Mouse (Mus musculus): ENCODE measurements around the gene Slc25a18. TPM values are rescaled to one million over a fixed set of nuclear protein-coding genes. Genes with fewer than 3 reads are reported as not detected.

Gene Slc25a18
- polyA plus RNA-seq (2014; fragmentation: Nextera tagmentation; extraction: Ambion mirVana), result 0.16 TPM in 1 of 2 replicates, not detected in the other

DNA sequence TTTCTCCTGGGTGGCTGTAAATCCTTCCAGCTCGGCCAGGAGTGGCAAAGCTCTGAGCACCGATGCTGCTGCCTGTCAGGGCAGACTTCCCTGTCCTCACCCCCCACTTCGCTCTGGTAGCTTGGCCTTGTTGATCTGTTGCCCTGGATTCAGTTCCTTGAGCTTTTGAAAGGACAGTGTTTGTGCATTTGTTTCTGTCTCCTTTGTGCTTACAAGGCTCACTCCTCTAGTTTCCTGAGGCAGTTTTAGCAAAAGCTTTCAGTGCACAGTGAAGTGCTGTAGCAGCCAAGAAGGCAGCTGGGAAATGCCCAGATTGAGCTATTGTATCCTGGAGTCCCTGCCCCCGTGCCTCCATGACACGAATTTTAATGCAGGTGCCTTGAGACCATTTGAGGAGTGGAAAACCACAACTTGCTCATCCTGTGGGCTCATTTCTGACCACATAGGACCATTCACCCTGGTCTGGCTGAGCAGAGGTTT lies at the start of gene Slc25a18:
Gene Slc25a18 (plus strand): TSS at position 430 of the 480 bp plus-strand sequence.
- no peaks in the 10 kb centered on the region for H3K9me3 ChIP-seq (ENCODE audit: control insufficient read depth, low read length)
- H3K4me1 ChIP-seq (ENCODE audit: control insufficient read depth, insufficient read depth, low read length), result no peaks in the 10 kb centered on the region
- no peaks in the 10 kb centered on the region for H3K27me3 ChIP-seq (ENCODE audit: control insufficient read depth, insufficient read depth, low read length)
- no peak within 1 kb of the TSS for H3K4me2 ChIP-seq (replicated peaks; ENCODE audit: low read depth, low read length)
- H3K36me3 ChIP-seq (ENCODE audit: control insufficient read depth, insufficient read depth, low read length), result no peaks in the 10 kb centered on the region
- H3K4me3 ChIP-seq (ENCODE audit: low read length), result no peak within 1 kb of the TSS
- H3K27ac ChIP-seq (ENCODE audit: low read depth, low read length), result no peak within 1 kb of the TSS
- no peak within 1 kb of the TSS for H3K9ac ChIP-seq (ENCODE audit: low read depth, low read length)
- no peak for ATAC-seq (ENCODE audit: low FRiP score, low TSS enrichment)
- WGBS, result 66% methylated on average over 5 of the region's 5 CpGs

DNA sequence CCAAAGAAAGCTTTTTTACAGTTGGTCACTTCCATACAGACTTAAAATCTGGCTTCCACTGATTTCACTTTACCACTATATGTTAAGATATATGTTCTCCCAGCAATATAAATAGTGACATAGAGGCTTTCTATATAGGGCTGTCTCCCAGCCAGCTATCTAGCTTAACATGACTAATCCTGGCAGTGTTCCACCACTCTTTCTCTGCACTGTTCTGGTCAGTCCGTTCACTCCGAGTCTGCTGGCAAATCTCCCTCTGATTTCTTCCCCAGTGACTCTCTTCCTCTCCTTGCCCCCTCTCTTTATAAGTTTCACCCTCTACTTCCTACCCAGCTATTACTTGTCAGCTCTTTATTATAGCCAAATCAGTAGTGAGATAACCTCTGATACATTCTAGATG lies 47.4 kb upstream of the Slc25a18 start:
- H3K4me3 ChIP-seq (ENCODE audit: low read length), result no peak overlapping the region
- no peaks in the 10 kb centered on the region for H3K4me1 ChIP-seq (ENCODE audit: control insufficient read depth, insufficient read depth, low read length)
- ATAC-seq (ENCODE audit: low FRiP score, low TSS enrichment), result no peak
- no peaks in the 10 kb centered on the region for H3K36me3 ChIP-seq (ENCODE audit: control insufficient read depth, insufficient read depth, low read length)
- no peak overlapping the region for H3K4me2 ChIP-seq (replicated peaks; ENCODE audit: low read depth, low read length)
- 67% methylated on average over 2 of the region's 2 CpGs for WGBS
- H3K9me3 ChIP-seq (ENCODE audit: control insufficient read depth, low read length), result no peaks in the 10 kb centered on the region
- no peak overlapping the region for H3K27ac ChIP-seq (ENCODE audit: low read depth, low read length)
- no peak overlapping the region for H3K9ac ChIP-seq (ENCODE audit: low read depth, low read length)
- no peaks in the 10 kb centered on the region for H3K27me3 ChIP-seq (ENCODE audit: control insufficient read depth, insufficient read depth, low read length)

DNA sequence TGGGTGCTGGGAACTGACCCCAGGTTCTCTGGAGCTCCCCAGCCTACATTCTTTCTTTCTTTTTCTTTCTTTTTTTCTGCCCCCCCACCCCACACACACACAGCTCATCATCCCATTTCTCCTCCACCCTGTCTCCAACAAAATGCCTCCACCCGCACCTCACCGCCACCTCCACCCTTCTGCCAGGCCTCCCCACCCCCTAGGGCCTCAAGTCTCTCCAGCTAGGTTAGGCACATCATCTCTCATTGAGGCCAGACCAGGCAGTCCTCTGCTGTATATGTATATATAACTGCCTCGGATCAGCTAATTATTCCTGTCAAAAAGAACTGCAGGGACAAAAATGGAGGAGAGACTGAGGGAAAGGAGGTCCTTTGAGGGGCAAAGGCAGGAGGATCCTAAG lies 37.4 kb upstream of the Slc25a18 start:
- H3K4me2 ChIP-seq (replicated peaks; ENCODE audit: low read depth, low read length), result no peak overlapping the region
- H3K27me3 ChIP-seq (ENCODE audit: control insufficient read depth, insufficient read depth, low read length), result no peaks in the 10 kb centered on the region
- 76% methylated on average over 3 of the region's 3 CpGs for WGBS
- H3K9me3 ChIP-seq (ENCODE audit: control insufficient read depth, low read length), result no peaks in the 10 kb centered on the region
- no peaks in the 10 kb centered on the region for H3K4me1 ChIP-seq (ENCODE audit: control insufficient read depth, insufficient read depth, low read length)
- peaks cover 6% of the 10 kb centered on the region; the same call in 1 of the 2 replicates for H3K36me3 ChIP-seq (ENCODE audit: control insufficient read depth, insufficient read depth, low read length)
- no peak for ATAC-seq (ENCODE audit: low FRiP score, low TSS enrichment)
- H3K9ac ChIP-seq (ENCODE audit: low read depth, low read length), result no peak overlapping the region
- H3K4me3 ChIP-seq (ENCODE audit: low read length), result no peak overlapping the region
- H3K27ac ChIP-seq (ENCODE audit: low read depth, low read length), result no peak overlapping the region

DNA sequence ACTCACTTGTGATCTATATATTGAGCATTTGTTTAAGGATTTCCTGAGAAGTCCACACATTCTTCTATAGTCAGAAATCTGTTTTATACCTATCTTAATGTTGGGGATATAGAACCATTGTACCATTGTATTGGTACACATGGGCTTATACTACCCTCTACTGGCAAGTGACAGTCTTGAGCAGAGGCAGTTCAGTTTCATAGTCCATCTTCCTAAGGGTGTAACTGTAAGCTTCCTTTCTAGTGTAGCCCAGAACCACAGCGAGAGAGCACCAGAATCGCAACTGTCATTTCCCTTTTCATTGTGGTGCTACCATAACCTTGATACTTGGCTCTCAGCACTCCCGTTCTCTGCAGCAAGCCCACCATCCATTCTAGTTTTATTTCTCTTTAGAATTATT lies 36.8 kb upstream of the Slc25a18 start:
- H3K27me3 ChIP-seq (ENCODE audit: control insufficient read depth, insufficient read depth, low read length), result no peaks in the 10 kb centered on the region
- no peak overlapping the region for H3K27ac ChIP-seq (ENCODE audit: low read depth, low read length)
- H3K9me3 ChIP-seq (ENCODE audit: control insufficient read depth, low read length), result no peaks in the 10 kb centered on the region
- no peak overlapping the region for H3K9ac ChIP-seq (ENCODE audit: low read depth, low read length)
- ATAC-seq (ENCODE audit: low FRiP score, low TSS enrichment), result peak; percentile 68; the same call in 1 of the 2 replicates
- H3K4me2 ChIP-seq (replicated peaks; ENCODE audit: low read depth, low read length), result no peak overlapping the region
- no peak overlapping the region for H3K4me3 ChIP-seq (ENCODE audit: low read length)
- WGBS, result 72% methylated on average over 3 of the region's 3 CpGs
- no peaks in the 10 kb centered on the region for H3K4me1 ChIP-seq (ENCODE audit: control insufficient read depth, insufficient read depth, low read length)
- H3K36me3 ChIP-seq (ENCODE audit: control insufficient read depth, insufficient read depth, low read length), result peaks cover 6% of the 10 kb centered on the region; the same call in 1 of the 2 replicates

DNA sequence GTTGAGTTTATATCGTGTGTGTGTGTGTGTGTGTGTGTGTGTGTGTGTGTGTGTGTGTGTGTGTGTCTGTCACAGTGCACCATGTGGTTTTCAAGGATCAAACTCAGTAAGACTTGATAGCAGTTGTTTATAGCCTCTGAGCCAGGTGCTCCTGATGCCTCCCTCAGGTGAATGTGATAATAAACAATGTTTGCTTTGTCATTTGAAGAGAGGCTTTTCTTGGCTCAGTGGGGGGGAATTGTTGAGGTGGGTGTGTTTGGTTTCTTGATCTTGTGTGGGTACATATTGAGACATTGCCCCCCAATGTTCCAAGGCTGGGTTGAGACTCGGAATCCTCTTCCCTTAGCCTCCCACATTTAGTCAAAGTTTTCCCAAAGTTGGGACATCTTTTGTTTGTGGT lies 30.2 kb upstream of the Slc25a18 start:
- Histone ChIP-seq H3K27me3 (ENCODE audit: control insufficient read depth, insufficient read depth, low read length) (no peaks in the 10 kb centered on the region), H3K9ac (ENCODE audit: low read depth, low read length) (no peak overlapping the region), H3K4me2 (replicated peaks; ENCODE audit: low read depth, low read length) (no peak overlapping the region), H3K4me3 (ENCODE audit: low read length) (no peak overlapping the region), H3K4me1 (ENCODE audit: control insufficient read depth, insufficient read depth, low read length) (no peaks in the 10 kb centered on the region), H3K27ac (ENCODE audit: low read depth, low read length) (no peak overlapping the region), H3K36me3 (ENCODE audit: control insufficient read depth, insufficient read depth, low read length) (no peaks in the 10 kb centered on the region), H3K9me3 (ENCODE audit: control insufficient read depth, low read length) (no peaks in the 10 kb centered on the region)
- 93% methylated on average over 2 of the region's 2 CpGs for WGBS
- no peak for ATAC-seq (ENCODE audit: low FRiP score, low TSS enrichment)

DNA sequence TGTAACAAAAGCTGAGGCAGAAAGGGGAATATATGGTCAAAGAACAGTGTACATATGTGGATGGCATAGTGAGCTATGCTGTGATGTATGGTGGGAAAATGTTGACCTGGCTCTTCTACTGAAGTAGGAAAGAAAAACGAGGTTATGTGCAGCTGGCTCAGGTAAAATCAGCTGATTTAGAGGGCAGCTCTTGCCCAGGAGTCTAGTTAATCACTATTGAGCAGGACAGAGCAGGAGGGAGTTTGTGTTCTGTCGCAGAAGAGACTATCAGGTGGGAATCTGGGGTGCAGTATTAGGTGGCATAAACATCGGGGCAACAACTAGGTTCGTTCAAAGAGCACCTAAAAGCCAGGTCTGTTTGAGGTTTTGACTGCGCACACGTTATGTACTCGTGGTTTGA lies 29.1 kb upstream of the Slc25a18 start:
- H3K9me3 ChIP-seq (ENCODE audit: control insufficient read depth, low read length), result no peaks in the 10 kb centered on the region
- no peak overlapping the region for H3K9ac ChIP-seq (ENCODE audit: low read depth, low read length)
- no peaks in the 10 kb centered on the region for H3K4me1 ChIP-seq (ENCODE audit: control insufficient read depth, insufficient read depth, low read length)
- no peaks in the 10 kb centered on the region for H3K36me3 ChIP-seq (ENCODE audit: control insufficient read depth, insufficient read depth, low read length)
- no peak overlapping the region for H3K4me3 ChIP-seq (ENCODE audit: low read length)
- H3K27me3 ChIP-seq (ENCODE audit: control insufficient read depth, insufficient read depth, low read length), result no peaks in the 10 kb centered on the region
- 88% methylated on average over 7 of the region's 7 CpGs for WGBS
- no peak overlapping the region for H3K27ac ChIP-seq (ENCODE audit: low read depth, low read length)
- no peak overlapping the region for H3K4me2 ChIP-seq (replicated peaks; ENCODE audit: low read depth, low read length)
- ATAC-seq (ENCODE audit: low FRiP score, low TSS enrichment), result no peak

DNA sequence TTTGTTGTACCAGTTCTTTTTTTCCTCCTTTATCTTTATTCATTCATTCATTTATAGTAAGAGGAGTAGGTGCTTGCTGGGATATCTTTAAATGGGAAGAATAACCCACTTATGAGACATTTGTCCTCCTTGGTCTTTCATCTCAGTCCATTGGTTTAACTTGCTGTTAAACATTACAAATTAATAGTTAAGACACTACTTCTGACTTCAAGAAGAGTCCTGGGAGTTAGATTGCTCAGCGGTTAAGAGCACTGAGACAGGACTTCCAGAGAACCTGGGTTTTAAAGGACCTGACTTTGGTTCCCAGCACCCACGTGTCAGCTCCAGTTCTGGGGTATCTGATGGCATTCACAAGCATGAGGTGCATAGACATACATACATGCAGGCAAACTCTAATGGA lies 27.0 kb upstream of the Slc25a18 start:
- Histone ChIP-seq H3K27me3 (ENCODE audit: control insufficient read depth, insufficient read depth, low read length) (no peaks in the 10 kb centered on the region), H3K4me3 (ENCODE audit: low read length) (no peak overlapping the region), H3K36me3 (ENCODE audit: control insufficient read depth, insufficient read depth, low read length) (no peaks in the 10 kb centered on the region), H3K9me3 (ENCODE audit: control insufficient read depth, low read length) (no peaks in the 10 kb centered on the region), H3K27ac (ENCODE audit: low read depth, low read length) (no peak overlapping the region), H3K4me1 (ENCODE audit: control insufficient read depth, insufficient read depth, low read length) (no peaks in the 10 kb centered on the region), H3K4me2 (replicated peaks; ENCODE audit: low read depth, low read length) (no peak overlapping the region), H3K9ac (ENCODE audit: low read depth, low read length) (no peak overlapping the region)
- no peak for ATAC-seq (ENCODE audit: low FRiP score, low TSS enrichment)
- WGBS, result 85% methylated on average over 2 of the region's 2 CpGs

DNA sequence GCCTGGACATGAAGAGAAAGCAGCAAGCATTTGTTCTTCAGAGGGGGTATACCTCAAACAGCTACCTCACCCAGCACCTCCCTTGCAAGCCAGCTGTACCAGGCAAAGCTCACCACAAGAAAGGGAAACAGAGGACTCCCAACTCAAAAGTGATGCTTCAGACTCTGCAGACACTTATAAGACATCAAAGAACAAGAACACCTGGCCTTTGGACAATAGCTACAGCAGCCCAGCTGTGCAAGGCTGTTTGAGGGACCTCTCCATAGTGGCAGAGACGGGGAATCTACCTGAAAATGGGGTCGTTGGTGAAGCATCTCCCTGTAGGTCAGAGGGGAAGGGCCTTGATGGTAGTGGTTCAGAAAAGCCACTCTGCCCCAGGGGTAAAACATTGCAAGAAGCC lies 12.2 kb upstream of the Slc25a18 start:
- H3K4me2 ChIP-seq (replicated peaks; ENCODE audit: low read depth, low read length), result no peak overlapping the region
- no peak overlapping the region for H3K9ac ChIP-seq (ENCODE audit: low read depth, low read length)
- H3K9me3 ChIP-seq (ENCODE audit: control insufficient read depth, low read length), result no peaks in the 10 kb centered on the region
- H3K4me1 ChIP-seq (ENCODE audit: control insufficient read depth, insufficient read depth, low read length), result no peaks in the 10 kb centered on the region
- WGBS, result 91% methylated on average over 2 of the region's 2 CpGs
- H3K27ac ChIP-seq (ENCODE audit: low read depth, low read length), result no peak overlapping the region
- peaks cover 39% of the 10 kb centered on the region for H3K36me3 ChIP-seq (ENCODE audit: control insufficient read depth, insufficient read depth, low read length)
- no peak for ATAC-seq (ENCODE audit: low FRiP score, low TSS enrichment)
- no peaks in the 10 kb centered on the region for H3K27me3 ChIP-seq (ENCODE audit: control insufficient read depth, insufficient read depth, low read length)
- no peak overlapping the region for H3K4me3 ChIP-seq (ENCODE audit: low read length)

DNA sequence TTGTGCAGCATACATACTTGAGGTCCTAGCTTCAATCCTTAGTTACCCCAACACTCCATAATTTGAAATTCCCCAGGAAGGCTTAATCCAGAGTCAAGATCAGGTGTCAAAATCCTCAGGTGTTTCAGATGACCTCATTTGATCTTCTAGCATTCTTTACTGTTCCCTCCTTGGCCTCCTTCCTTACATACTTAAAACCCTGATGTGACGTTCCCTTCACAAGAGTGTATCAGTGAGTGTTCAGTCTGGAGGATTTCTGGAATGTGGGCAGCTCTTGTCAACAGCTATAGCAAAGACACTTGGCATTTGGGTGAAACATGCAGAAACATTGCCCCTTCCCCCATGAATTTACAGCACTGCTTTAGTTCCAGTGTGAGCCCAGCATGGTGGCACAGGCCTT lies 3.4 kb upstream of the Slc25a18 start:
- no peaks in the 10 kb centered on the region for H3K9me3 ChIP-seq (ENCODE audit: control insufficient read depth, low read length)
- no peak overlapping the region for H3K27ac ChIP-seq (ENCODE audit: low read depth, low read length)
- peaks cover 11% of the 10 kb centered on the region; the same call in 1 of the 2 replicates for H3K36me3 ChIP-seq (ENCODE audit: control insufficient read depth, insufficient read depth, low read length)
- no peak overlapping the region for H3K9ac ChIP-seq (ENCODE audit: low read depth, low read length)
- no peaks in the 10 kb centered on the region for H3K27me3 ChIP-seq (ENCODE audit: control insufficient read depth, insufficient read depth, low read length)
- no peaks in the 10 kb centered on the region for H3K4me1 ChIP-seq (ENCODE audit: control insufficient read depth, insufficient read depth, low read length)
- ATAC-seq (ENCODE audit: low FRiP score, low TSS enrichment), result no peak
- H3K4me2 ChIP-seq (replicated peaks; ENCODE audit: low read depth, low read length), result no peak overlapping the region
- 80% methylated on average over 1 of the region's 1 CpGs for WGBS
- H3K4me3 ChIP-seq (ENCODE audit: low read length), result no peak overlapping the region

Data from kidney, embryonic 14.5 days (tissue).